Mouse (Mus musculus) cerebellum, postnatal 25 days (tissue): ENCODE data around the gene Ackr3.

Experiments
- DNase-seq, 2 experiments: peaks; one replicate each; pipeline ENCODE4 v3.0.0; 2021; ENCODE audit warnings: mixed read lengths in 2 of 2

Gene Ackr3

GRCm38 (mm10) chr1:90205223-90205622 is 1.4 kb downstream of the Ackr3 start:
- DNase-seq: peak in 1 of 2 experiments; percentile 29

- DNase-seq: no peak
Measured at GRCm38 (mm10) chr1:90206684-90207083, 2.9 kb downstream of the Ackr3 start.

- DNase-seq: no peak
Measured at GRCm38 (mm10) chr1:90207279-90207678, 3.5 kb downstream of the Ackr3 start.

DNA sequence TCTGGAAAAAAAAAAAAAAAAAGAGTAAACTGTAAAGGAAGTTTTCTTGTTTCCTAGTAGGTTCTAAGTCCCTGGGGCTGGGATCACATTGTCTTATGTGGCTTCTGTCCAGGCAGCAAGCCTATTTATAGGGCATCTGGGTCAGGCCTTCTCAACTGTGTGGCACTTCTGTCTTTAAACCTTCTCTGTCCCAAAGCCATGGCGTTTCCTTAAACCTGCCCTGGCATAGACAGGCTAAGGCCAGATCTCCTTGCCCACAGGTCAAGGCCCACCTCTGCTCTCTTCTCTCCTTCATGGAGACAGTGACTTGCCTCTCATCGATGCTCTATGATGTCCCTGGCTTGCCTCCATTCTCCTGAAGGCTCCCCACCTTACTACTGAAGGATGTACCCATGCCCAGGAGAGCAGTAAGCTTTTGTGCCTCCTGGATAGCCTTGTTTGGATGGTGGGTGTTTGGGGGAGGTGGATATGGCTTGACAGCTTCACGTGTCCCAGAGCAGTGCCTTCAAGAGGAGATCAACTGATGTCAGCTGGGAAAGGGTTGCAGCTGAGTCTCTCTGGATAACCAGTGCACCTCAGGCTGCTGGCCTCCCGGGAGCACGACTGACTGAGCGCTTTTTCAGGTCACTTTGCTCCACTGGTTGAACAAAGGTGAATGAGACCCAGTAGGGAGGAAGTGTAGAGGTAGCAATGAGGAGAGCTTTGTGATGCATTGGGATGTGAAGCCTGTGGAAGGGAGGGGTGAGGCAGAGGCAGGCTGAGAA is 4.1 kb downstream of the Ackr3 start:
- DNase-seq: no peak

DNA sequence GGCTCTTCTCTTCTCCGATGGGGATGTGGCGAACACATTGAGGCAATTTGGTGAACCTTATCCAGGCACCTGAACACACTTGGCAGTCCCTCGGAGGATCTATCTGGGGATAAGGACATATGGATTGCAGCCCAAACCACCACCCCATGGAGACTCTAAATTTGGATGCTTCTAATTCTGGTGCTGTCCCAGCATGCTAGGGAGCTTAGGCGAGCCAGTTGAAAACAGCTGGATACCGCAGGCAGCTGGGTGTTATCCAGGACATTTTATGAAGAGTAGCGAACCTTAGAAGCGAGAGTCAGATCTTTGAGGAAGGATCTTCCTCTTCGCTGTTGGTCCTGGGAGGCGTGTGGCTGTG is 4.7 kb downstream of the Ackr3 start:
- no peak for DNase-seq

DNA sequence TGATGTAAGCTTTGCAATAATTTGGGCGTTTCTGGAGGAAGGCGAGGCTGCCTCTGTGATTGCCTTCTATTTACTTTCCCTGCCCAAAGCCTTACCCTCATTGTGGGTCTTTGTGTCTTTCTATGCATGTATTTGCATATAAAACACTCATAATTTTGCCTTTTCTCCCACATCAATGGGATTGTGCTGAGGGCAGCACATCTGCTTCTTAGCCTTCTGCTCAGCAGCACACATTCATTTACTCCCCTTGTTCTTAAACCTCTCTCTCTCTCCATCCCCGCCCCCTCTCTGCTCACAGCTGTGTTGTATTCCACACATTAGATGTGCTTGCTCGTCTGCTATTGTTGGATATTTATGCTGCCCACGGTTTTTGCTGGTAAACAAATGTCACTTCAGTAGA is 5.3 kb downstream of the Ackr3 start:
- no peak for DNase-seq

- no peak for DNase-seq
Measured at GRCm38 (mm10) chr1:90209741-90210140, 6.0 kb downstream of the Ackr3 start.

DNA sequence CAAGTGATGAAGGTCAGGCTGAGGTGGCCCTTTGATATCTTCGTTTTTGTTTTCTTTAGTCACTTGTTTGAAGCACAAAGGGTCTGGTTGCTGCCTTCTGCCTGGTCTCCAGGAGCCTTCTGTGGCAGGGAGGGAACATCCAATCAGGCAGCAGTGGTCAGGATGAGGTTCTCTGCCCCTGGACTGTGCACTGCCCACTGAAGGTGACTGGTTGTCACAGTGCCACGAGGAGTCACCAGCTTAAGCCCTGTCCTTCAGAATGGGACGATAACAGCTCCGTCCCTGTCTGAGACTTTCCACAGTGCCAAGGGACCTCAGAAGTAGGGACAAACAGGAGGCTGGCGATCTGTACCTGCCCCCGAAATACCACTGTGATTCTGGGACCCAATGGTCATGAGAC is 6.6 kb downstream of the Ackr3 start:
- no peak for DNase-seq

- peak in 1 of 2 experiments; percentile 56 for DNase-seq
Measured at GRCm38 (mm10) chr1:90210761-90211160, 7.0 kb downstream of the Ackr3 start.

DNA sequence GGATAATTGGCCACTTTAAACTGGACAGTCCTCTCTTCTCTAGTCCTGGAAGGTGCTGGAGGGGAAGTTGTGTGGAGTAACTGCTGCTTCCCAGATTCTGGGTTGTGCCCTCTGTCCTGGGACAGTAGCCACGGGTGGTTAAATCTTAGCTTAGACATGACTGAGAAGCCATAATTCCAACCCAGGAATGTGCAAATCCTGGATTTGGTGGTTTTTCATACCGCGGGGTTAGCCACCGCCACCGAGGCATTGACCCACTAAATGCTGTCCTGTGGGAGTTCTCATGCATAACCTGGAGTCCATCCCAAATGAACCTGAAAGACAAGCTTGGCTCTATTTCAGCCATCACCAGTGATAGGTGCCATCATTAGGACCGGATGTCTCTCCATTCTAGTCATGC is 8.6 kb downstream of the Ackr3 start:
- no peak for DNase-seq

- no peak for DNase-seq
Measured at GRCm38 (mm10) chr1:90212901-90213300, 9.1 kb downstream of the Ackr3 start.

DNA sequence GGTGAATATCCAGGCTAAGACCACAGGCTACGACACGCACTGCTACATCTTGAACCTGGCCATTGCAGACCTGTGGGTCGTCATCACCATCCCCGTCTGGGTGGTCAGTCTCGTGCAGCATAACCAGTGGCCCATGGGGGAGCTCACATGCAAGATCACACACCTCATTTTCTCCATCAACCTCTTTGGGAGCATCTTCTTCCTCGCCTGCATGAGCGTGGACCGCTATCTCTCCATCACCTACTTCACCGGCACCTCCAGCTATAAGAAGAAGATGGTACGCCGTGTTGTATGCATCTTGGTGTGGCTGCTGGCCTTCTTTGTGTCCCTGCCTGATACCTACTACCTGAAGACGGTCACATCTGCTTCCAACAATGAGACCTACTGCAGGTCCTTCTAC is 10.2 kb downstream of the Ackr3 start:
- DNase-seq: no peak

- no peak for DNase-seq
Measured at GRCm38 (mm10) chr1:90214926-90215325, 11.1 kb downstream of the Ackr3 start.

GRCm38 (mm10) chr1:90215881-90216280 is 12.1 kb downstream of the Ackr3 start:
- DNase-seq: no peak

DNA sequence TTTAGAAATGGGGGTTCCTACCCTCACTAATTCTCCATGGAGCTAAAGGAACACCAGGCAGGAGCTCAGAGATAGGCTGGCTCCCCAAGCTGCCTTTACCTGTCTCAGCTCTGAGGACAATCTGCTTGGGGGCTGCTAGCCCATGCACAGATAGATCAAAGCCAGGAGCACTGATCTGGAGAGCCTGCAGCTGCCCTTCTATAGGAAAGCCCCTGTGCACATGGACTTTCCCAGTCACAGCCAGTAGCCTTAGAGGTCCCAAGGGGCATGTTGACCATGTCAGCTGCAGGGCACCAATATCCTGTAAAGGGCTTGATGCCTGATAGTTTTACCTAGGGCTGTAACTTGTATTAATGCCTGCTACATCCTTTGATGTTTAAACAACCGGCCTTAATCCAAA is 12.6 kb downstream of the Ackr3 start:
- DNase-seq: no peak

DNA sequence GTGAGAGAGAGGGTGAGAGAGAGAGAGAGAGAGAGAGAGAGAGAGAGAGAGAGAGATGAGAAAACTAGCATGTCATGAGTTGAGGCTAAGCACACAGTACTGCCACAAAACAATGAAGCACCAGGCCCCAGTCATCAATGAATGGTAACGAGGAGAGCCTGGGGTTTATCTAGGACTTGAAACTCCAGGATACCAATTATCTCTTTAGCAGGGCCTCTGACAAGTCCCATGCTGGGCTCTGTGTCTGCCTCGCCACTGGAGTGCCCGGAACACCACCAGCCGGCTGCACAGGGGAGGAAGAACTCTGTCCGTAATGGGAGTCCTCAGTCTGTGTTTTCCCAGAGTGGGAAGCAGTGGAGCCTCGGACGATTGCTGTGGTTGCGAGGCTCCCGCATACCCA is 16.5 kb downstream of the Ackr3 start:
- no peak for DNase-seq

DNA sequence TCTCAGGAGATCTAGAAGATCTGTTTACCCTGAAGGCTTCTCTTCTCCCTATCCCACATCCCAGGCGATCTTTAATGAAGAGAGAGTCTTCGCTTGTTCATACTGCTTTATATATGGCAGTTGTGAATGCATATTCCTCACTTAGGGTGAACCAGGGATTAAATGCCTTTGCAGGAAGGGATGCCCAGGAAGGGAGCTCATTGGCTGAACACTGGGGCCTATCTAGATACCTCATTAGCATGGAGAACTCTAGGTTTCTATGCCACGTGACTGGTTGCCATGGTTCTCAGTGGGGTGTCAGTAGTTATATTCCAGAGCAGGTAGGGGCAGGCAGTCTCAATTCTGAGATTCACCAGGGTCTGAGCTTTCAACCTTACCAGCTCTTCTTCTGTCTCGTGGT is 17.1 kb downstream of the Ackr3 start:
- DNase-seq: no peak

DNA sequence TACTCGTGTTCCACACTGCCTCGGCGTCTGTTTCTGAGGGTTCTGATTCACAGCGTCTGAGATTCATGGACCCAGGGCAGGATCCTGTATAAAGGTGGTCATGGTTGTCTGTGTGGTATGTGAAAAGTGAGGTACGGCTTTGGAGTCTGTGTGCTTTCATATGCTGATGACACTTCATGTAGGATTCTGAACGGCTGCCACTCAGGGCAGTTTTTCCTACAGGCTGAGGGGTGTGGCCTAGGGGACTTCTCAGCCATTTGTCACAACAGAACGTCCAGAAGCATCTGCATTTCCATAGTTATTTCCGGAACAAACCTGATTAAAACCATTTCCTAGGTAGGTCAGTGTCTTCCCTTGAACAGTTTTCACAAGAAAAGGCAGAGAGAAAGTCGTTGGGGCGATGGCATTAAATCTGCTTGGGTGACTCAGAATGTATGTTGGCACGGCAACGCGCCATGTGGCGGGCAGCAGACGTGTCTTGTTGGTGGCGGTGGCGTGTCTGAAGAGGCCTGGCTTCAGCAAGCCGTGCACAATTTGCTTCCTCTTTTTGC is 18.1 kb downstream of the Ackr3 start:
- DNase-seq: peak; percentile 57 to 76

GRCm38 (mm10) chr1:90222427-90222901 is 18.7 kb downstream of the Ackr3 start:
- no peak for DNase-seq

GRCm38 (mm10) chr1:90223006-90223405 is 19.2 kb downstream of the Ackr3 start:
- DNase-seq: no peak

- DNase-seq: no peak
Measured at GRCm38 (mm10) chr1:90225603-90226254, 21.9 kb downstream of the Ackr3 start.

- peak in 1 of 2 experiments; percentile 61 for DNase-seq
Measured at GRCm38 (mm10) chr1:90227684-90228322, 24.0 kb downstream of the Ackr3 start.

GRCm38 (mm10) chr1:90228323-90228697 is 24.5 kb downstream of the Ackr3 start:
- no peak for DNase-seq

GRCm38 (mm10) chr1:90230611-90231010 is 26.8 kb downstream of the Ackr3 start:
- no peak for DNase-seq
